Mouse (Mus musculus) stomach, embryonic 14.5 days (tissue): ENCODE measurements at regions not wholly inside any gene's neighbourhood (a gene's known extent, or its start where the extent isn't known, plus 50 kb on each side); places are given as distances from the start of the nearest gene placed in this dataset.
"Not testable (repeated sequence)": the region's sequence is repeated elsewhere in the genome, so short reads cannot be mapped to it uniquely, and the experiment has no call there.

Experiments
- ATAC-seq: fragments of 200-750 bp; cut with Nextera tagmentation; 2 replicates; pipeline ENCODE4 v1.8.0; 2017; ENCODE audit warnings: low read depth, moderate TSS enrichment; ENCODE audit not compliant: insufficient number of reproducible peaks, insufficient read depth, low FRiP score
- H3K27ac ChIP-seq: fragments of 300-500 bp; sonication (generic); 2 replicates; pipeline ENCODE4 v1.5.1; 2014; ENCODE audit warnings: mild to moderate bottlenecking, low read length, moderate library complexity, mixed read lengths
- H3K27me3 ChIP-seq: fragments of 300-500 bp; sonication (generic); 2 replicates; pipeline ENCODE4 v1.6.1; 2014; ENCODE audit warnings: low read length, control low read depth, mixed read lengths; ENCODE audit not compliant: control insufficient read depth, insufficient read depth
- H3K36me3 ChIP-seq: fragments of 300-500 bp; sonication (generic); 2 replicates; pipeline ENCODE4 v1.6.1; 2014; ENCODE audit warnings: mild to moderate bottlenecking, control low read depth, low read length, moderate library complexity, mixed read lengths; ENCODE audit not compliant: control insufficient read depth, insufficient read depth
- H3K4me1 ChIP-seq: fragments of 300-500 bp; sonication (generic); 2 replicates; pipeline ENCODE4 v1.6.1; 2014; ENCODE audit warnings: low read length, control low read depth, mixed read lengths; ENCODE audit not compliant: control insufficient read depth, insufficient read depth
- H3K4me2 ChIP-seq: fragments of 300-500 bp; sonication (generic); replicated peaks from 2 replicates; pipeline ENCODE4 v1.6.1; 2014; ENCODE audit warnings: low read depth, low read length, control low read depth
- H3K4me3 ChIP-seq: fragments of 300-500 bp; sonication (generic); 2 replicates; pipeline ENCODE4 v1.5.1; 2014; ENCODE audit warnings: low read depth, low read length, control low read depth
- H3K9ac ChIP-seq: fragments of 300-500 bp; sonication (generic); replicated peaks from 2 replicates; pipeline ENCODE4 v1.6.1; 2014; ENCODE audit warnings: low read depth, mild to moderate bottlenecking, control low read depth, low read length, moderate library complexity, mixed read lengths
- H3K9me3 ChIP-seq: fragments of 300-500 bp; sonication (generic); 2 replicates; pipeline ENCODE4 v1.6.1; 2016; ENCODE audit warnings: low read depth, low read length, control low read depth; ENCODE audit not compliant: control insufficient read depth
- WGBS: fragments of 180-500 bp; shearing (Covaris S2); extraction: QIAGEN DNeasy Blood & Tissue Kit; methylation state at CpG from one replicate; pipeline ENCODE4 v1.1.7; 2014; 5-methylcytosine and 5-hydroxymethylcytosine counted together

- Histone ChIP-seq H3K4me3 (no peak overlapping the region), H3K27me3 (no peaks in the 10 kb centered on the region), H3K36me3 (no peaks in the 10 kb centered on the region), H3K4me1 (no peaks in the 10 kb centered on the region), H3K9me3 (no peaks in the 10 kb centered on the region), H3K4me2 (no peak overlapping the region), H3K27ac (no peak overlapping the region), H3K9ac (no peak overlapping the region)
- WGBS = 78% methylated on average over 1 of the region's 1 CpGs
- no peak for ATAC-seq
Observed at GRCm38 (mm10) chr13:81022410-81022809, 139.2 kb downstream of the Arrdc3 start.

GRCm38 (mm10) chr13:81025241-81025760, 142.1 kb downstream of the Arrdc3 start:
- not testable (repeated sequence) for H3K27me3 ChIP-seq, H3K9me3 ChIP-seq, H3K4me1 ChIP-seq, H3K9ac ChIP-seq, ATAC-seq, H3K36me3 ChIP-seq, H3K4me3 ChIP-seq, H3K27ac ChIP-seq, H3K4me2 ChIP-seq
- WGBS = 94% methylated on average over 14 of the region's 14 CpGs

- Histone ChIP-seq H3K4me2 (no peak overlapping the region), H3K4me1 (no peaks in the 10 kb centered on the region), H3K27ac (no peak overlapping the region), H3K9ac (no peak overlapping the region), H3K9me3 (no peaks in the 10 kb centered on the region), H3K27me3 (no peaks in the 10 kb centered on the region), H3K4me3 (no peak overlapping the region), H3K36me3 (no peaks in the 10 kb centered on the region)
- no peak for ATAC-seq
- WGBS = 71% methylated on average over 1 of the region's 1 CpGs
Observed at GRCm38 (mm10) chr13:81037316-81037715, 154.1 kb downstream of the Arrdc3 start.

- Histone ChIP-seq H3K4me3 (no peak overlapping the region), H3K9me3 (no peaks in the 10 kb centered on the region), H3K27ac (no peak overlapping the region), H3K27me3 (no peaks in the 10 kb centered on the region), H3K4me1 (no peaks in the 10 kb centered on the region), H3K9ac (no peak overlapping the region), H3K36me3 (no peaks in the 10 kb centered on the region), H3K4me2 (no peak overlapping the region)
- ATAC-seq = no peak
- 82% methylated on average over 4 of the region's 4 CpGs for WGBS
Observed at GRCm38 (mm10) chr13:81038736-81039135, 155.6 kb downstream of the Arrdc3 start.

- no peak overlapping the region for H3K9ac ChIP-seq
- no peaks in the 10 kb centered on the region for H3K27me3 ChIP-seq
- no peak overlapping the region for H3K27ac ChIP-seq
- no peak overlapping the region for H3K4me3 ChIP-seq
- no peak for ATAC-seq
- no peaks in the 10 kb centered on the region for H3K9me3 ChIP-seq
- no peak overlapping the region for H3K4me2 ChIP-seq
- H3K4me1 ChIP-seq = no peaks in the 10 kb centered on the region
- no peaks in the 10 kb centered on the region for H3K36me3 ChIP-seq
Observed at GRCm38 (mm10) chr13:81040494-81040893, 157.3 kb downstream of the Arrdc3 start.

DNA sequence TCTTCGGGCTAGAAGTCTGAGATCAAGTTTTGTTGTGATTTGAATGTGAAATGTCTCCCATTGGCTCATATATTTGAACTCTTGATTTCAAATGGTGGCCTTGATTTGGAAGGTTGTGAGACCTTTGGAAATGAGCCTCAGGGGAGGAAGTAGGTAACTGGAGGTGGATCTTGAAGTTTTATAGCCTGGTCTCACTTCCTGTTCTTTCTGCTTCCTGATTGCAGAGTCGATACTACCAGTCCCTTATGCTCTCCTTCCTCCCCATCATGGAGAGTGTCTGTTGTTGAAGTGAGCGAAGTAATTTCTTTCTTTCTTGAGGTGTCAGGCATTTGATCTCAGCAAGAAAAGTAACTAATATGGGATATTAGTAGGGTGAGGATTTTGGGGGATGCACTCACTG, 158.5 kb downstream of the Arrdc3 start:
- H3K9me3 ChIP-seq = no peaks in the 10 kb centered on the region
- ATAC-seq = no peak
- H3K4me3 ChIP-seq = no peak overlapping the region
- H3K27me3 ChIP-seq = no peaks in the 10 kb centered on the region
- WGBS = 80% methylated on average over 3 of the region's 3 CpGs
- no peak overlapping the region for H3K4me2 ChIP-seq
- no peaks in the 10 kb centered on the region for H3K36me3 ChIP-seq
- H3K27ac ChIP-seq = no peak overlapping the region
- H3K4me1 ChIP-seq = no peaks in the 10 kb centered on the region
- H3K9ac ChIP-seq = no peak overlapping the region
